Mouse (Mus musculus): ENCODE results near the gene Scmh1. TPM values are rescaled to one million over a fixed set of nuclear protein-coding genes. Genes with fewer than 3 reads are reported as not detected.
A peak's percentile ranks its signal among the peaks of the same experiment; 100 is the strongest.

The Scmh1 gene
- polyA plus RNA-seq, 1 experiment, result 36.9 TPM

GRCm38 (mm10) chr4:120521761-120522160 is 116.7 kb downstream of the Scmh1 start:
- no peaks in the 10 kb centered on the region for H3K4me1 ChIP-seq (ENCODE audit: control insufficient read depth, insufficient read depth, low read length)
- WGBS, result 90% methylated on average over 5 of the region's 5 CpGs
- no peak overlapping the region for H3K4me3 ChIP-seq (replicated peaks; ENCODE audit: extremely low read depth, low read depth, low read length)
- DNase-seq, result no peak
- TF ChIP-seq CTCF (IDR thresholded peaks at IDR 0.05; ENCODE audit: insufficient read depth, low read length) (no peak), POLR2A (IDR thresholded peaks at IDR 0.05; ENCODE audit: borderline replicate concordance, extremely low read depth, low read depth, low read length) (no peak)

DNA sequence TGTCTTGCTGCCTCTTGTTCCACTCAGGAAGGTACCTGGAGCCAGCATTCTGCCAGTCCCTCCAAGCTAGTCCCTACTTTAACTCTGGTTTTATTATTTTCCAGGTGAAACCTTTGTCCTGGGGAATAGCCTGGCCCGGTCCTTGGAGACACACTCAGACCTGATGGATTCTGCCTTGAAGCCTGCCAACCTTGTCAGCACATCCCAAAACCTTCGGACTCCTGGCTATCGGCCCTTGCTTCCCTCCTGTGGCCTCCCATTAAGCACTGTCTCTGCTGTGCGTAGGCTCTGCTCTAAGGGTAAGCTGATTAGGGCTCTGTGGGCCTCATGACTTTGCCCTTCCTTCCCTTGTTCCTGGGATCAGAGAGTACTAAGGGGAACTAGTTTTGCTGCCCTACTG is 117.3 kb downstream of the Scmh1 start:
- WGBS, result 90% methylated on average over 4 of the region's 4 CpGs
- TF ChIP-seq POLR2A (IDR thresholded peaks at IDR 0.05; ENCODE audit: borderline replicate concordance, extremely low read depth, low read depth, low read length), result no peak
- DNase-seq, result no peak
- Histone ChIP-seq H3K4me1 (ENCODE audit: control insufficient read depth, insufficient read depth, low read length) (no peaks in the 10 kb centered on the region), H3K4me3 (replicated peaks; ENCODE audit: extremely low read depth, low read depth, low read length) (no peak overlapping the region)

GRCm38 (mm10) chr4:120523092-120523491 is 118.0 kb downstream of the Scmh1 start:
- 84% methylated on average over 3 of the region's 3 CpGs for WGBS
- H3K4me3 ChIP-seq (replicated peaks; ENCODE audit: extremely low read depth, low read depth, low read length), result no peak overlapping the region
- DNase-seq, result no peak
- H3K4me1 ChIP-seq (ENCODE audit: control insufficient read depth, insufficient read depth, low read length), result no peaks in the 10 kb centered on the region
- no peak for TF ChIP-seq CTCF (IDR thresholded peaks at IDR 0.05; ENCODE audit: insufficient read depth, low read length)
- TF ChIP-seq POLR2A (IDR thresholded peaks at IDR 0.05; ENCODE audit: borderline replicate concordance, extremely low read depth, low read depth, low read length), result no peak

DNA sequence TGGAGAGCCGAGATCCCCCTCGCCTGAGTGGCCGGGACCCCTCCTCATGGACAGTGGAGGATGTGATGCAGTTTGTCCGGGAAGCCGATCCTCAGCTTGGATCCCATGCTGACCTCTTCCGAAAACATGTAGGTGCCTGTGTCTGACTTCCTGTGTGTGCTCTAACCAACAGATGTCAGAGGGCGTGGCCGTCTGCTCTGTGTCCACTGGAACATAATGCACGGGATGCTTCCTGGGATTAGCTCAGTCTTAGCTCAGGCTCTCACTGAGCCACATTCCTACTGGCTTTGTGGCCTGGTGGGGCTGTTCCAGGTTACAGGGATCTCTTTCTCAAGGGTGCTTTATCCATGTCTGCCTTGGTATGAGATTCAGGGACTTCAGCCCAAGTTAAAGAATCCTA is 123.1 kb downstream of the Scmh1 start:
- TF ChIP-seq CTCF (IDR thresholded peaks at IDR 0.05; ENCODE audit: insufficient read depth, low read length) (no peak), POLR2A (IDR thresholded peaks at IDR 0.05; ENCODE audit: borderline replicate concordance, extremely low read depth, low read depth, low read length) (no peak)
- Histone ChIP-seq H3K4me1 (ENCODE audit: control insufficient read depth, insufficient read depth, low read length) (no peaks in the 10 kb centered on the region), H3K4me3 (replicated peaks; ENCODE audit: extremely low read depth, low read depth, low read length) (no peak overlapping the region)
- 83% methylated on average over 9 of the region's 9 CpGs for WGBS
- no peak for DNase-seq

DNA sequence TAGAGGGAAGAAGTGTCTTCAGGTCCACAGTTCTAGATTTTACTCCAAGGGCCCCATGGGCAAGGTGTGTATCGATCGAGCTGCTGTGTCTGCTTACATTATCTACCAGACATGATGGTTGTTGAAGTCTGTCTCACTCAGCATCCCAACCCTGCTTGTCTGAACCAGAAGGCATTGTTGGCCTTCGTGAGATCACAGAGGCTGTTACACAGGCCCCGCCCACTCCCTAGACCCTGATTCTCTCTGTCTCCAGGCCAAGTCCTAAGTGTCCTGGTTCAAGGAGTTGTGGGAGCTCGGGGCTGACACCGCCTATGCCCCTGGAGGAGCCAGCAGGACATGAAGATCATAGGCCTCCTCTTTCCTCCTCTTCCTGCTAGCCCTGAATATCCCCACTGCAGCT is 126.9 kb downstream of the Scmh1 start, which contains the start of gene Slfnl1:
Gene Slfnl1 (plus strand): TSS at position 246 of the 400 bp plus-strand sequence.
- Histone ChIP-seq H3K4me3 (replicated peaks; ENCODE audit: extremely low read depth, low read depth, low read length) (no peak within 1 kb of the TSS), H3K4me1 (ENCODE audit: control insufficient read depth, insufficient read depth, low read length) (no peaks in the 10 kb centered on the region)
- no peak for TF ChIP-seq POLR2A (IDR thresholded peaks at IDR 0.05; ENCODE audit: borderline replicate concordance, extremely low read depth, low read depth, low read length)
- TF ChIP-seq CTCF (IDR thresholded peaks at IDR 0.05; ENCODE audit: insufficient read depth, low read length), result no peak
- WGBS, result 80% methylated on average over 6 of the region's 6 CpGs
- DNase-seq, result no peak

DNA sequence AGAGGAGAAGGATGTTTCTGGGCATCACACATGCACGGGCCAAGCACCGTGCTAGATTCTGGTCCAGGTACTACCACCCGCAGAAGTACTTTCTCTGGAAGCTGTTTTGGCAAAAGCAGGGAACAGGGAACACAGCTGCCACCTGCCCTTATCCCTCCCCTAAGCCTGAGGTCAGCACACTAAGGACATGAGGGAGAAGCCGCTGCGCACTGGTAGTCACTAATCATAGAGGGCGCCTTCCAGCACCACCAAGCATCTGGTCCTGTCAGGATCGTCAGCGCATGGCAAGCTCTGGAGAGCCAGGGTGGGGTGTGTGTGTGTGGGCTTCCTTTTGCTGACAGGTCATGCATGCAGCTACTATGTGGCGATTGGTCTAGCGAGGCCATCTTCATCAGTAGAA is 133.6 kb downstream of the Scmh1 start:
- Histone ChIP-seq H3K4me1 (ENCODE audit: control insufficient read depth, insufficient read depth, low read length) (no peaks in the 10 kb centered on the region), H3K4me3 (replicated peaks; ENCODE audit: extremely low read depth, low read depth, low read length) (no peak overlapping the region)
- DNase-seq, result no peak
- WGBS, result 96% methylated on average over 10 of the region's 10 CpGs
- TF ChIP-seq POLR2A (IDR thresholded peaks at IDR 0.05; ENCODE audit: borderline replicate concordance, extremely low read depth, low read depth, low read length), result no peak
- TF ChIP-seq CTCF (IDR thresholded peaks at IDR 0.05; ENCODE audit: insufficient read depth, low read length), result no peak

DNA sequence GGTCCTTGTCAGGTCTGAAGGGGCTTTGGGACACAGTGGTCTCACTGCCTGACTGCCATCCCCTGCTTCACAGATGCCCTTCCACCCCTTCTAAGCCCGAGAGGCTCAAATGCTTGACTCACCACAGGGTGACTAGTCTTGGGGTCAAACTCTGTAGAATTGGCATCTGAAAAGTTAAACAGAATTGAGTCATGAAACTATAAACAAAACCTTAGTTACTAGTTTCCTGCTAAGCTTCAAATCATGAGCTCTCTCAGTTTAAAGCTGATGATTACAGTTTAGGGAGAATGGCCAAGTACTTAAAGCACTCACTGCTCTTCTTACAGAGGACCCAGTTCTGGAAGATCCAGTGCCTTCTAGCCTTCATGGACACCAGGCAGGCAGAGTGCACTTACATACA is 139.8 kb downstream of the Scmh1 start:
- 78% methylated on average over 1 of the region's 1 CpGs for WGBS
- no peak overlapping the region for H3K4me3 ChIP-seq (replicated peaks; ENCODE audit: extremely low read depth, low read depth, low read length)

DNA sequence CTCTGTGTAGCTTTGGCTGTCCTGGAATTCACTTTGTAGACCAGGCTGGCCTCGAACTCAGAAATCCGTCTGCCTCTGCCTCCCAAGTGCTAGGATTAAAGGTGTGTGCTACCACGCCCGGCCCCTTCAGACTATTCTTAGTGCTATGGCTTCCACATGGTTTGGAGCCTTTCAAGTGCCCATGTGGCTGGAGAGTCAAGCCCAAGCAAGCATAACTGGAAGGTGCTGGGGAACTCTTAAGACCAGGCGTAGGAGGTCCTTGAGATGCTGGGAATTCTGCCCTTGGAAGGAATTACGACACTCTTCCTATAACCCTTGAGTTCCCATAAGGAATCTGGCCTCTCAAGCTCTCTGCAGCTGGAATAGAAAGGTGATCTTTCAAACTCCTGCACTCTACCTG is 151.5 kb downstream of the Scmh1 start:
- Histone ChIP-seq H3K4me3 (replicated peaks; ENCODE audit: extremely low read depth, low read depth, low read length) (no peak overlapping the region), H3K4me1 (ENCODE audit: control insufficient read depth, insufficient read depth, low read length) (no peaks in the 10 kb centered on the region)
- DNase-seq, result peak; percentile 14
- 85% methylated on average over 6 of the region's 6 CpGs for WGBS
- TF ChIP-seq CTCF (IDR thresholded peaks at IDR 0.05; ENCODE audit: insufficient read depth, low read length) (no peak), POLR2A (IDR thresholded peaks at IDR 0.05; ENCODE audit: borderline replicate concordance, extremely low read depth, low read depth, low read length) (no peak)

More for the DNA sequence above, 139.8 kb downstream of the Scmh1 start:
- DNase-seq, result no peak
- H3K4me1 ChIP-seq (ENCODE audit: control insufficient read depth, insufficient read depth, low read length), result no peaks in the 10 kb centered on the region
- no peak for TF ChIP-seq CTCF (IDR thresholded peaks at IDR 0.05; ENCODE audit: insufficient read depth, low read length)
- TF ChIP-seq POLR2A (IDR thresholded peaks at IDR 0.05; ENCODE audit: borderline replicate concordance, extremely low read depth, low read depth, low read length), result no peak

DNA sequence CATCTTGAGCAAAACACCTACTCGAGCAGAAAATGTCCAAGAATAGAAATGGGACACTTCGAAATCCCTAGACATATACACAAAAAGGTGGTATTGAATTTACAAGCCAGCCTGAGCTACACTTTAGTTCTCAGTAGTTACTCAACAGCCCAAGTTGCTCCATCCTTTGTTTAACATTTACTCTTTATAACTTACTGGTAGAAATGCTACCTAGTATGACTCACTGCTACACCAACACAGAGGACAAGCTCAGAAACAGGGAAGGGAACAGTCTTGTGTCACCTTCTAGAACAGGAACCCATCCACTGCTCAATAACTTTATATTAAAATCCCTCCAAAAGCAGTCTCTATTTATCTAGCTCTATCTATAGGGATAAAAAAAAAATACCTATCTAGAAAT is 160.6 kb downstream of the Scmh1 start:
- DNase-seq, result no peak
- Histone ChIP-seq H3K4me3 (replicated peaks; ENCODE audit: extremely low read depth, low read depth, low read length) (no peak overlapping the region), H3K4me1 (ENCODE audit: control insufficient read depth, insufficient read depth, low read length) (peaks cover 9% of the 10 kb centered on the region; the same call in 1 of the 2 replicates)
- WGBS, result 66% methylated on average over 2 of the region's 2 CpGs
- no peak for TF ChIP-seq POLR2A (IDR thresholded peaks at IDR 0.05; ENCODE audit: borderline replicate concordance, extremely low read depth, low read depth, low read length)
- TF ChIP-seq CTCF (IDR thresholded peaks at IDR 0.05; ENCODE audit: insufficient read depth, low read length), result no peak

GRCm38 (mm10) chr4:120568005-120568404 is 162.9 kb downstream of the Scmh1 start:
- H3K4me3 ChIP-seq (replicated peaks; ENCODE audit: extremely low read depth, low read depth, low read length), result no peak overlapping the region
- peaks cover 9% of the 10 kb centered on the region; the same call in 1 of the 2 replicates for H3K4me1 ChIP-seq (ENCODE audit: control insufficient read depth, insufficient read depth, low read length)
- peak; percentile 19 for DNase-seq
- 22% methylated on average over 5 of the region's 5 CpGs for WGBS
- no peak for TF ChIP-seq POLR2A (IDR thresholded peaks at IDR 0.05; ENCODE audit: borderline replicate concordance, extremely low read depth, low read depth, low read length)
- TF ChIP-seq CTCF (IDR thresholded peaks at IDR 0.05; ENCODE audit: insufficient read depth, low read length), result no peak
